Mouse (Mus musculus): ENCODE measurements around the gene Phf21a. TPM values are rescaled to one million over a fixed set of nuclear protein-coding genes. Genes with fewer than 3 reads are reported as not detected.
A peak's percentile ranks its signal among the peaks of the same experiment; 100 is the strongest.
"Not testable (repeated sequence)": the region's sequence is repeated elsewhere in the genome, so short reads cannot be mapped to it uniquely, and the experiment has no call there.

Phf21a gene
- polyA plus RNA-seq, 1 experiment from 2014 or later, result 30.6 TPM

GRCm38 (mm10) chr2:92391703-92392317 is 298.9 kb downstream of the Phf21a start:
- Histone ChIP-seq H3K4me1 (ENCODE audit: control insufficient read depth, insufficient read depth, low read depth, low read length) (peaks cover 54% of the 10 kb centered on the region), H3K27me3 (replicated peaks; ENCODE audit: control insufficient read depth, insufficient read depth, low read length) (no peaks in the 10 kb centered on the region), H3K27ac (ENCODE audit: low read depth, low read length) (peak overlapping the region; percentile 55), H3K4me2 (ENCODE audit: low read length) (peak overlapping the region; percentile 49), H3K9ac (ENCODE audit: low read depth, low read length) (peak overlapping the region; percentile 41), H3K4me3 (ENCODE audit: low read length) (peak overlapping the region; percentile 28), H3K9me3 (ENCODE audit: control insufficient read depth, low read length) (no peaks in the 10 kb centered on the region), H3K36me3 (ENCODE audit: control insufficient read depth, insufficient read depth, low read length) (peaks cover 8% of the 10 kb centered on the region)
- WGBS, result 16% methylated on average over 11 of the region's 11 CpGs
- ATAC-seq, result 0 out of 2 replicates have a peak, but pooled peaks have one; percentile 1

- H3K4me1 ChIP-seq (ENCODE audit: control insufficient read depth, insufficient read depth, low read depth, low read length), result peaks cover 54% of the 10 kb centered on the region
- peak overlapping the region; percentile 28 for H3K4me3 ChIP-seq (ENCODE audit: low read length)
- 0 out of 2 replicates have a peak, but pooled peaks cover 2% of the 10 kb centered on the region for H3K36me3 ChIP-seq (ENCODE audit: control insufficient read depth, insufficient read depth, low read length)
- no peaks in the 10 kb centered on the region for H3K9me3 ChIP-seq (ENCODE audit: control insufficient read depth, low read length)
- H3K4me2 ChIP-seq (ENCODE audit: low read length), result peak overlapping the region; percentile 49
- H3K27ac ChIP-seq (ENCODE audit: low read depth, low read length), result peak overlapping the region; percentile 55
- H3K27me3 ChIP-seq (replicated peaks; ENCODE audit: control insufficient read depth, insufficient read depth, low read length), result no peaks in the 10 kb centered on the region
- 4% methylated on average over 26 of the region's 26 CpGs for WGBS
- ATAC-seq, result no peak
- peak overlapping the region; percentile 41 for H3K9ac ChIP-seq (ENCODE audit: low read depth, low read length)
These were observed 299.7 kb downstream of the Phf21a start for GRCm38 (mm10) chr2:92392318-92393264.

- ATAC-seq, result no peak
- Histone ChIP-seq H3K4me1 (ENCODE audit: control insufficient read depth, insufficient read depth, low read depth, low read length) (peaks cover 50% of the 10 kb centered on the region), H3K27ac (ENCODE audit: low read depth, low read length) (no peak overlapping the region)
These were observed 302.6 kb downstream of the Phf21a start for GRCm38 (mm10) chr2:92395535-92395934.

DNA sequence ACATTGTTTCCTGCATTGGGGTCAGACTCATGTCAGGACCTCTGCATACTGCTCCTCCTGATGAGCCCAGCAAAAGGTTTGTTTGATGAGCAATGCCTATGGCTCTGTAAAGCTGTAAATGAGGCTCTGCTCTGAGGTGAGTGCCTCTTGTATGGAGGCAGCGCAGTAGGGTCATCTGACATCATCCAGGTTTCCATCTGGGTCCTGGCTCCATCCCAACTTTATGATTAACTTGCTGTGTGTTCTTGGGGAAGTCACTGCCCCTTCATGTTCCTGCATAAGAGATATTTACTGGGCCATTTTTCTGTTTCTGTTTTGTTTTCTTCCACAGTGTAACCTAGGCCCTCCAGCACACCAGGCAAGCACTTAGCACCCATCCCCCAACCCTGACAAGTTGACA is 304.5 kb downstream of the Phf21a start:
- Histone ChIP-seq H3K4me2 (ENCODE audit: low read length) (no peak overlapping the region), H3K27me3 (replicated peaks; ENCODE audit: control insufficient read depth, insufficient read depth, low read length) (no peaks in the 10 kb centered on the region), H3K4me1 (ENCODE audit: control insufficient read depth, insufficient read depth, low read depth, low read length) (peaks cover 34% of the 10 kb centered on the region), H3K27ac (ENCODE audit: low read depth, low read length) (no peak overlapping the region), H3K36me3 (ENCODE audit: control insufficient read depth, insufficient read depth, low read length) (0 out of 2 replicates have a peak, but pooled peaks cover 2% of the 10 kb centered on the region), H3K9me3 (ENCODE audit: control insufficient read depth, low read length) (no peaks in the 10 kb centered on the region), H3K9ac (ENCODE audit: low read depth, low read length) (no peak overlapping the region; the same call in 1 of the 2 replicates), H3K4me3 (ENCODE audit: low read length) (no peak overlapping the region)
- ATAC-seq, result no peak
- 95% methylated on average over 1 of the region's 1 CpGs for WGBS

More at GRCm38 (mm10) chr2:92395535-92395934, 302.6 kb downstream of the Phf21a start:
- H3K4me3 ChIP-seq (ENCODE audit: low read length), result no peak overlapping the region
- H3K9ac ChIP-seq (ENCODE audit: low read depth, low read length), result no peak overlapping the region
- 0 out of 2 replicates have a peak, but pooled peaks cover 2% of the 10 kb centered on the region for H3K36me3 ChIP-seq (ENCODE audit: control insufficient read depth, insufficient read depth, low read length)
- no peaks in the 10 kb centered on the region for H3K9me3 ChIP-seq (ENCODE audit: control insufficient read depth, low read length)
- WGBS, result 92% methylated on average over 3 of the region's 3 CpGs
- H3K4me2 ChIP-seq (ENCODE audit: low read length), result no peak overlapping the region
- H3K27me3 ChIP-seq (replicated peaks; ENCODE audit: control insufficient read depth, insufficient read depth, low read length), result no peaks in the 10 kb centered on the region

GRCm38 (mm10) chr2:92399877-92400276 is 307.0 kb downstream of the Phf21a start:
- ATAC-seq; H3K27ac ChIP-seq (ENCODE audit: low read depth, low read length); H3K36me3 ChIP-seq (ENCODE audit: control insufficient read depth, insufficient read depth, low read length); H3K9me3 ChIP-seq (ENCODE audit: control insufficient read depth, low read length); H3K27me3 ChIP-seq (replicated peaks; ENCODE audit: control insufficient read depth, insufficient read depth, low read length): not testable (repeated sequence)
- H3K4me1 ChIP-seq (ENCODE audit: control insufficient read depth, insufficient read depth, low read depth, low read length), result peaks cover 29% of the 10 kb centered on the region
- WGBS, result 16% methylated on average over 4 of the region's 4 CpGs
- H3K9ac ChIP-seq (ENCODE audit: low read depth, low read length), result peak overlapping the region; percentile 39; the same call in 1 of the 2 replicates
- peak overlapping the region; percentile 79 for H3K4me3 ChIP-seq (ENCODE audit: low read length)
- H3K4me2 ChIP-seq (ENCODE audit: low read length), result peak overlapping the region; percentile 76

- WGBS, result under 1% methylated on average over 20 of the region's 22 CpGs
- Histone ChIP-seq H3K27ac (ENCODE audit: low read depth, low read length) (peak overlapping the region; percentile 87), H3K27me3 (replicated peaks; ENCODE audit: control insufficient read depth, insufficient read depth, low read length) (no peaks in the 10 kb centered on the region), H3K36me3 (ENCODE audit: control insufficient read depth, insufficient read depth, low read length) (peaks cover 9% of the 10 kb centered on the region), H3K9ac (ENCODE audit: low read depth, low read length) (peak overlapping the region; percentile 88), H3K4me3 (ENCODE audit: low read length) (peak overlapping the region; percentile 79), H3K9me3 (ENCODE audit: control insufficient read depth, low read length) (no peaks in the 10 kb centered on the region), H3K4me2 (ENCODE audit: low read length) (peak overlapping the region; percentile 76), H3K4me1 (ENCODE audit: control insufficient read depth, insufficient read depth, low read depth, low read length) (peaks cover 30% of the 10 kb centered on the region)
- 0 out of 2 replicates have a peak, but pooled peaks have one; percentile 1 for ATAC-seq
These were observed 307.8 kb downstream of the Phf21a start for GRCm38 (mm10) chr2:92400682-92401081.

- Histone ChIP-seq H3K27ac (ENCODE audit: low read depth, low read length) (peak within 1 kb of the TSS; percentile 87), H3K4me3 (ENCODE audit: low read length) (peak within 1 kb of the TSS; percentile 79), H3K9ac (ENCODE audit: low read depth, low read length) (peak within 1 kb of the TSS; percentile 88), H3K9me3 (ENCODE audit: control insufficient read depth, low read length) (no peaks in the 10 kb centered on the region), H3K4me1 (ENCODE audit: control insufficient read depth, insufficient read depth, low read depth, low read length) (peaks cover 32% of the 10 kb centered on the region), H3K27me3 (replicated peaks; ENCODE audit: control insufficient read depth, insufficient read depth, low read length) (no peaks in the 10 kb centered on the region), H3K4me2 (ENCODE audit: low read length) (peak within 1 kb of the TSS; percentile 76), H3K36me3 (ENCODE audit: control insufficient read depth, insufficient read depth, low read length) (peaks cover 9% of the 10 kb centered on the region)
- 4% methylated on average over 23 of the region's 59 CpGs for WGBS
- peak; percentile 71 for ATAC-seq
These were observed 308.2 kb downstream of the Phf21a start, which contains the start of gene Mapk8ip1 for GRCm38 (mm10) chr2:92401091-92401561. TSS of gene Mapk8ip1 (minus strand) at chr2:92401263.

DNA sequence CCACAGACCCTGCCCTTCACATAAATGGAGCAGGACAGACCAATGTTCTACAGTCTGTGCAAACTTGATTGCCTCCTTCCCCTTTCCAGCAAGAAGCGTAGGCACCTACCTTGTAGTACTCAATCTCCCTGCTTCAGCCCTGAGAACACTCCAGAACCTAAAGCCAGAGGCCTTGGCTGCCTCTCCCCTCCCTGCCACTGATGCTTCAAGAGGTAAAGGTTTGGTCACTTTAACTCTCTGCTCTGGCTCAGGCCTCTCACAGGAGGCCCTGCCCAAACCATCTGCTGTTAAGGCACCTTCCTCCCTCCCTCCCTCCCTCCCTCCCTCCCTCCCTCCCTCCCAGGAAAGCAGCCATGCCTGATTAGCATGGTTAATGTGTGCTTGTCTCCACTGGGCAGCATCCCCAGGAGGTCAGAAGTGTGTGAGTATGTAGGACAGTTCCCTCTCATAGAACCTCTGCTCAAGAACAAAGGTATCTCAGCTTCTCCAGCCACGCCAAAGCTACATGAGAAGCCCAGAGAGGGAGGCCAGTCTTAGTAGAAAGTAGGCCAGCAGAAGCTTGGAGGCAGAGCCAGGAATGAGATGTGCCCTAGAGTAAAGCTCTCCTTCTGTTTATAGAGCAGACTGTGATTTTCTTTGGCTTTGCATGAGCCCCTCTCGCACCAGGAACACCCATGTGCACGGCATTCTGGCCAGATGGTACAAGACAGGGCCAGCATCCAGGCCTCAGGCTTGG is 309.8 kb downstream of the Phf21a start:
- Histone ChIP-seq H3K27me3 (replicated peaks; ENCODE audit: control insufficient read depth, insufficient read depth, low read length) (no peaks in the 10 kb centered on the region), H3K4me2 (ENCODE audit: low read length) (no peak overlapping the region), H3K4me3 (ENCODE audit: low read length) (no peak overlapping the region), H3K9me3 (ENCODE audit: control insufficient read depth, low read length) (no peaks in the 10 kb centered on the region), H3K9ac (ENCODE audit: low read depth, low read length) (no peak overlapping the region), H3K36me3 (ENCODE audit: control insufficient read depth, insufficient read depth, low read length) (peaks cover 9% of the 10 kb centered on the region), H3K27ac (ENCODE audit: low read depth, low read length) (peak overlapping the region; percentile 65), H3K4me1 (ENCODE audit: control insufficient read depth, insufficient read depth, low read depth, low read length) (peaks cover 27% of the 10 kb centered on the region)
- peak; percentile 25; the same call in 1 of the 2 replicates for ATAC-seq
- 68% methylated on average over 4 of the region's 4 CpGs for WGBS
